Mouse (Mus musculus) spleen, adult 2 months (tissue): ENCODE measurements around the gene Neb.

Experiments used
- CTCF ChIP-seq: fragments of 200-500 bp; IDR thresholded peaks from 2 replicates; pipeline ENCODE4 v1.5.1; 2011; ENCODE audit warnings: mild to moderate bottlenecking, inconsistent platforms; ENCODE audit not compliant: insufficient read depth, insufficient read length, insufficient replicate concordance; ENCODE audit errors: extremely low read depth
- POLR2A ChIP-seq: fragments of 200-500 bp; IDR thresholded peaks from 2 replicates; pipeline ENCODE4 v1.6.1; 2011; ENCODE audit warnings: low read depth, low read length, inconsistent platforms

DNA sequence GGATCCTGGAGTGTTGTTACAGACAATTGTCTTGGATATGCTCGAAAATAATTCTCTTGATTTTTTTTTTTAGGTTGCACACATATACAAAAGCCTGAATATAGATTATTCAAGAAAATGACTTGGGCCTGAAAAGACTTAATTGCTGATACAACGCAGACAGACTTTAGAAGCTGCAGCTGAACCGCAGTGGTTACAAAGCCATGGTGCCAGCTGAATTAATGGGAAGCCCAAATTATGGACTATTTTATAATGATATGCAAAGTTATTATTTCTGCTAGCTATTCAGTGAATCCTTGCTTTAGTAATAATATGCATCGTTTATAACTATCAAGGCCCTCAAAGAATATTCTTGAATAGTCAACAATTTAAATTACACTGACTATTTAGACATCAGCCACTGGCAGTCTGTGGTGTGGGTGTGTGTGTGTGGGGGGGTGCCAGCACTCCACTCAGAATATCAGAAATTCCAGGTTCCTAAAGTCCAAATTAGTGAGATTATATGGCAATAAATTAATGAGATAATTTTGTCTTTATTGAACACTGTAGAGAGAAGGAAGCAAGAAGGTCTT lies 50.9 kb downstream of the Neb start:
- TF ChIP-seq CTCF, result no peak
- no peak for TF ChIP-seq POLR2A
